10 mouse cellular contexts compared by ENCODE assay signal in genomic region chr1:72825921-72826320, GRCm38 (mm10). TPM values are rescaled to one million over a fixed set of nuclear protein-coding genes. Genes with fewer than 3 reads are reported as not detected.
DNase-seq lines count a peak whose midpoint lies in the region; ATAC-seq and TF ChIP-seq lines count a peak whose summit lies in the region.
"Had no signal": no experiment of that assay in that cellular context is flagged by ENCODE, and none has a peak within 500 bp of the region (broad histone marks: within the 10 kb centered on the region; RNA-seq: fewer than 3 reads in every experiment).

No protein-coding gene starts in this region.

- no peak for ATAC-seq in heart, embryonic 14.5 days (ENCODE audit: insufficient number of reproducible peaks, insufficient read depth, low FRiP score, low read depth)
- ATAC-seq in embryonic facial prominence, embryonic 11.5 days (replicated peaks; ENCODE audit: insufficient number of reproducible peaks, low FRiP score, low TSS enrichment, low read depth): no peak
- no peak for ATAC-seq in hindbrain, postnatal 0 days
- no peak for ATAC-seq in granulocyte monocyte progenitor cell, adult 5-6 weeks (replicated peaks; ENCODE audit: poor library complexity, severe bottlenecking)

- peak overlapping the region; percentile 99 for H3K4me2 ChIP-seq in heart, embryonic 14.5 days (ENCODE audit: low read length)
- peak overlapping the region; percentile 98 for H3K4me2 ChIP-seq in embryonic facial prominence, embryonic 11.5 days (ENCODE audit: low read depth, low read length)
- peak overlapping the region; percentile 97 for H3K4me2 ChIP-seq in hindbrain, postnatal 0 days (ENCODE audit: low read depth, low read length)

- WGBS in heart, embryonic 14.5 days: 42% methylated on average over 4 of the region's 4 CpGs
- 4% methylated on average over 4 of the region's 4 CpGs for WGBS in embryonic facial prominence, embryonic 11.5 days
- 17% methylated on average over 4 of the region's 4 CpGs for WGBS in hindbrain, postnatal 0 days
- 33% methylated on average over 4 of the region's 4 CpGs for WGBS in thymus, adult 2 months

- 0 out of 2 replicates have a peak, but pooled peaks cover 3% of the 10 kb centered on the region for H3K27me3 ChIP-seq in heart, embryonic 14.5 days (ENCODE audit: control insufficient read depth, insufficient read depth, low read length)
- H3K27me3 ChIP-seq in embryonic facial prominence, embryonic 11.5 days (ENCODE audit: control insufficient read depth, insufficient read depth, low read length): no peaks in the 10 kb centered on the region
- no peaks in the 10 kb centered on the region for H3K27me3 ChIP-seq in hindbrain, postnatal 0 days (ENCODE audit: insufficient read depth, low read length)
- peaks cover 3% of the 10 kb centered on the region; the same call in 1 of the 2 replicates for H3K27me3 ChIP-seq in thymus, adult 2 months (ENCODE audit: control insufficient read depth, insufficient read depth, low read length)

- H3K4me1 ChIP-seq in heart, embryonic 14.5 days (ENCODE audit: control insufficient read depth in 2 of 2, insufficient read depth in 2 of 2, low read length in 2 of 2): peaks cover 6 to 33% of the 10 kb centered on the region in 2 experiments; a peak in 3 of 4 replicates
- H3K4me1 ChIP-seq in embryonic facial prominence, embryonic 11.5 days (ENCODE audit: control insufficient read depth, insufficient read depth, low read length): peaks cover 9% of the 10 kb centered on the region; the same call in 1 of the 2 replicates
- H3K4me1 ChIP-seq in hindbrain, postnatal 0 days (ENCODE audit: insufficient read depth, low read length): peaks cover 23% of the 10 kb centered on the region
- no peaks in the 10 kb centered on the region; the same call in 1 of the 2 replicates for H3K4me1 ChIP-seq in thymus, adult 2 months (replicated peaks; ENCODE audit: control insufficient read depth, insufficient read depth, low read length)

- no peak for TF ChIP-seq CTCF in hindbrain, postnatal 0 days (IDR thresholded peaks at IDR 0.05; ENCODE audit: low read depth)
- no peak for TF ChIP-seq CTCF in thymus, adult 2 months (IDR thresholded peaks at IDR 0.05; ENCODE audit: borderline replicate concordance, control insufficient read depth, extremely low read depth, insufficient read depth, low read length, poor library complexity)

- no peak for DNase-seq in heart, adult 8-10 months (ENCODE audit: low spot score)
- peak; percentile 16 for DNase-seq in embryonic facial prominence, embryonic 11.5 days (ENCODE audit: low spot score)
- DNase-seq in hindbrain, postnatal 0 days (ENCODE audit: low spot score): no peak
- peak; percentile 20 for DNase-seq in neural tube, embryonic 10.5 days (ENCODE audit: extremely low spot score, low spot score)
- DNase-seq in thymus, adult 2 months: no peak
- no peak for DNase-seq in retina, embryonic 14.5 days (ENCODE audit: low spot score)
- DNase-seq: spleen, adult 18-20 months had no signal

- H3K9ac ChIP-seq in heart, embryonic 14.5 days (ENCODE audit: low read length): peak overlapping the region; percentile 74
- H3K9ac ChIP-seq in embryonic facial prominence, embryonic 11.5 days (replicated peaks; ENCODE audit: low read length): peak overlapping the region; percentile 84
- H3K9ac ChIP-seq in hindbrain, postnatal 0 days (replicated peaks; ENCODE audit: low read length): peak overlapping the region; percentile 48

- no peaks in the 10 kb centered on the region for H3K36me3 ChIP-seq in heart, embryonic 14.5 days (ENCODE audit: control insufficient read depth, insufficient read depth, low read length)
- no peaks in the 10 kb centered on the region; the same call in 1 of the 2 replicates for H3K36me3 ChIP-seq in embryonic facial prominence, embryonic 11.5 days (replicated peaks; ENCODE audit: control insufficient read depth, insufficient read depth, low read depth, low read length)
- H3K36me3 ChIP-seq in hindbrain, postnatal 0 days (ENCODE audit: insufficient read depth, low read length): no peaks in the 10 kb centered on the region
- no peaks in the 10 kb centered on the region for H3K36me3 ChIP-seq in thymus, adult 2 months (ENCODE audit: control insufficient read depth, insufficient read depth, low read length)

- no peak for TF ChIP-seq POLR2A in thymus, adult 2 months (IDR thresholded peaks at IDR 0.05; ENCODE audit: control insufficient read depth, extremely low read depth, insufficient read depth, low read length, poor library complexity)

- no peak overlapping the region for H3K27ac ChIP-seq in heart, embryonic 14.5 days (replicated peaks in 1 of 2; ENCODE audit: control insufficient read depth in 1 of 2, insufficient read depth in 1 of 2, low read depth in 2 of 2, low read length in 2 of 2)
- no peak overlapping the region; the same call in 1 of the 2 replicates for H3K27ac ChIP-seq in embryonic facial prominence, embryonic 11.5 days (replicated peaks; ENCODE audit: low read depth, low read length)
- peak overlapping the region; percentile 71; the same call in 1 of the 2 replicates for H3K27ac ChIP-seq in hindbrain, postnatal 0 days
- H3K27ac ChIP-seq in thymus, adult 2 months (ENCODE audit: control insufficient read depth, insufficient read depth, low read length): no peak overlapping the region

- H3K4me3 ChIP-seq in heart, embryonic 14.5 days (ENCODE audit: control insufficient read depth in 1 of 2, insufficient read depth in 1 of 2, low read depth in 1 of 2, low read length in 2 of 2): peak overlapping the region; percentile 9 to 61; a peak in 2 of 4 replicates
- peak overlapping the region; percentile 72 for H3K4me3 ChIP-seq in embryonic facial prominence, embryonic 11.5 days (ENCODE audit: low read depth, low read length)
- H3K4me3 ChIP-seq in hindbrain, postnatal 0 days (ENCODE audit: low read length): peak overlapping the region; percentile 76
- H3K4me3 ChIP-seq in thymus, adult 2 months (ENCODE audit: control insufficient read depth, insufficient read depth, low read length): no peak overlapping the region
- H3K4me3 ChIP-seq: megakaryocyte, embryonic 14.5 days had no signal

- no peaks in the 10 kb centered on the region for H3K9me3 ChIP-seq in heart, embryonic 14.5 days (ENCODE audit: control insufficient read depth, low read length)
- H3K9me3 ChIP-seq in embryonic facial prominence, embryonic 11.5 days (replicated peaks; ENCODE audit: control insufficient read depth, low read length): no peaks in the 10 kb centered on the region
- no peaks in the 10 kb centered on the region for H3K9me3 ChIP-seq in hindbrain, postnatal 0 days (ENCODE audit: low read length)

RNA-seq across cellular contexts. Expression of gene Igfbp2, which starts 1.6 kb away (rescaled TPM):
- polyA plus RNA-seq in heart, embryonic 14.5 days (2014; fragmentation: Nextera tagmentation; extraction: Ambion mirVana): 53.2 and 67.5 TPM in 2 replicates
- total RNA-seq in heart, adult 8-10 months (2022): under 1 TPM in 3 of 4 experiments, not detected in 1; 0.27 to 0.66 (median 0.31) TPM
- polyA plus RNA-seq in embryonic facial prominence, embryonic 11.5 days (2014; fragmentation: Nextera tagmentation; extraction: Ambion mirVana): 368 and 450 TPM in 2 replicates
- total RNA-seq in hindbrain, postnatal 0 days (2014; rRNA removed): 686 and 698 TPM in 2 replicates
- 470 and 480 TPM in 2 replicates for polyA plus RNA-seq in hindbrain, postnatal 0 days (2015; fragmentation: Nextera tagmentation; extraction: Ambion mirVana)
- 13.3 and 16.4 TPM in 2 replicates for polyA plus RNA-seq in thymus, adult 2 months (2012; rRNA removed)
- total RNA-seq in granulocyte monocyte progenitor cell, adult 5-6 weeks (2014; fragmentation: Nextera tagmentation): not detected in 2 replicates
- total RNA-seq in granulocyte monocyte progenitor cell, adult 5-6 weeks (2017): not detected in 2 replicates

RNA-seq across cellular contexts. Expression of gene Igfbp5, which starts 48.8 kb away (rescaled TPM):
- polyA plus RNA-seq in heart, embryonic 14.5 days (2014; fragmentation: Nextera tagmentation; extraction: Ambion mirVana): 64.3 and 90.1 TPM in 2 replicates
- total RNA-seq in heart, adult 8-10 months (2022): 100 to 1,000 TPM in 3 of 4 experiments, 10 to 100 TPM in 1; 89.6 to 129 (median 119) TPM
- polyA plus RNA-seq in embryonic facial prominence, embryonic 11.5 days (2014; fragmentation: Nextera tagmentation; extraction: Ambion mirVana): 69.4 and 71.2 TPM in 2 replicates
- total RNA-seq in hindbrain, postnatal 0 days (2014; rRNA removed): 127 and 131 TPM in 2 replicates
- polyA plus RNA-seq in hindbrain, postnatal 0 days (2015; fragmentation: Nextera tagmentation; extraction: Ambion mirVana): 40.0 and 44.6 TPM in 2 replicates
- polyA plus RNA-seq in thymus, adult 2 months (2012; rRNA removed): 27.0 and 58.3 TPM in 2 replicates
- not detected in 2 replicates for total RNA-seq in granulocyte monocyte progenitor cell, adult 5-6 weeks (2014; fragmentation: Nextera tagmentation)
- 0.09 TPM in 1 of 2 replicates, not detected in the other for total RNA-seq in granulocyte monocyte progenitor cell, adult 5-6 weeks (2017)

Comparison
In these comparisons a context has a peak if more than half of its experiments do, and no peak if none do; other contexts are left out.
1. DNase-seq: peak in embryonic facial prominence, embryonic 11.5 days (single experiment) and neural tube, embryonic 10.5 days (single experiment); none in heart, adult 8-10 months (single experiment), hindbrain, postnatal 0 days (single experiment), thymus, adult 2 months (single experiment) and retina, embryonic 14.5 days (single experiment).
2. Peak in every context shown above with its lines, with median percentiles within 50 percentile points of each other: H3K4me2 ChIP-seq and H3K9ac ChIP-seq.